Mouse (Mus musculus): ENCODE results near the gene Eqtn.
A peak's percentile ranks its signal among the peaks of the same experiment; 100 is the strongest.

The Eqtn gene

GRCm38 (mm10) chr4:94928743-94929142 is at the start of gene Eqtn:
Gene Eqtn (minus strand): TSS chr4:94928843.
- DNase-seq (ENCODE audit: low read depth) = no peak

- no peak for DNase-seq (ENCODE audit: low read depth)
These were observed 44.7 kb upstream of the Eqtn start for GRCm38 (mm10) chr4:94973321-94973720.

GRCm38 (mm10) chr4:94952773-94953172 is 24.1 kb upstream of the Eqtn start:
- no peak for DNase-seq (ENCODE audit: low read depth)

- no peak for DNase-seq (ENCODE audit: low read depth)
These were observed 12.7 kb upstream of the Eqtn start for GRCm38 (mm10) chr4:94941221-94941855.

- DNase-seq (ENCODE audit: low read depth) = peak; percentile 2
These were observed 26.9 kb downstream of the Eqtn start for GRCm38 (mm10) chr4:94901780-94902179.

GRCm38 (mm10) chr4:94900744-94901143 is 27.9 kb downstream of the Eqtn start:
- DNase-seq (ENCODE audit: low read depth) = peak; percentile 4
